Mouse (Mus musculus): Measurements from ENCODE around the gene B3gntl1. TPM values are rescaled to one million over a fixed set of nuclear protein-coding genes. Genes with fewer than 3 reads are reported as not detected.

Gene B3gntl1
- polyA plus RNA-seq (2014; fragmentation: Nextera tagmentation; extraction: Ambion mirVana): 5.8 and 6.4 TPM in 2 replicates

GRCm38 (mm10) chr11:121672990-121673572 lies at the start of gene B3gntl1:
Gene B3gntl1, minus strand, starts transcription at chr11:121673153.
- Histone ChIP-seq H3K4me1 (replicated peaks; ENCODE audit: control insufficient read depth, insufficient read depth, low read length) (peaks cover 8% of the 10 kb centered on the region; the same call in 1 of the 2 replicates), H3K4me2 (replicated peaks) (peak within 1 kb of the TSS; percentile 83), H3K9ac (peak within 1 kb of the TSS; percentile 80), H3K4me3 (replicated peaks; ENCODE audit: low read length) (peak within 1 kb of the TSS; percentile 61), H3K36me3 (replicated peaks; ENCODE audit: control insufficient read depth, insufficient read depth) (no peaks in the 10 kb centered on the region), H3K27ac (peak within 1 kb of the TSS; percentile 91), H3K27me3 (ENCODE audit: control insufficient read depth, insufficient read depth, low read length) (no peaks in the 10 kb centered on the region), H3K9me3 (ENCODE audit: control insufficient read depth, low read length) (no peaks in the 10 kb centered on the region)
- peak; percentile 100 for ATAC-seq (ENCODE audit: low FRiP score)
- WGBS: under 1% methylated on average over 46 of the region's 46 CpGs
- DNase-seq (ENCODE audit: low spot score): peak; percentile 100

DNA sequence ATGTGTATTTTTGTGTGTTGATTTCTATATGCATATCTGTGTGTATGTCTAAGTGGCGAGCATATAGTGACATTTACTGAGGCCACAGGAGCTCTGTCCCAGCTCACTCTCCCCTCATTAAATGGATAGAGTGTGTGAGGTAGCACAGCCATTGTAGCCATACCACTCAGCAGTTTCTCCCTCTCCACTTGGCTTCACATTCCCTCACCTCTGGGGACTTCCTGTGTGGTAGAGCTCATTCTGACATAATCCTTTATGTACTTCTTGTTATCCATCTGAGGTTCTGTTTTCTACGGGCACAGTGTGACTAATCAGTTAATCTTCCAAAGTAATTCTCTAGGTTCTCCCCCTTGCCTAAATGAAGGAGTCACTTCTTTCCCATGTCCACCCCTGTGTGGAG lies 49.5 kb upstream of the B3gntl1 start:
- WGBS: 80% methylated on average over 2 of the region's 2 CpGs
- Histone ChIP-seq H3K4me1 (replicated peaks; ENCODE audit: control insufficient read depth, insufficient read depth, low read length) (no peaks in the 10 kb centered on the region), H3K4me2 (replicated peaks) (no peak overlapping the region), H3K9me3 (ENCODE audit: control insufficient read depth, low read length) (no peaks in the 10 kb centered on the region), H3K27ac (no peak overlapping the region), H3K4me3 (replicated peaks; ENCODE audit: low read length) (no peak overlapping the region), H3K9ac (no peak overlapping the region), H3K27me3 (ENCODE audit: control insufficient read depth, insufficient read depth, low read length) (no peaks in the 10 kb centered on the region), H3K36me3 (replicated peaks; ENCODE audit: control insufficient read depth, insufficient read depth) (no peaks in the 10 kb centered on the region)
- ATAC-seq (ENCODE audit: low FRiP score) (no peak), DNase-seq (ENCODE audit: low spot score) (no peak)

DNA sequence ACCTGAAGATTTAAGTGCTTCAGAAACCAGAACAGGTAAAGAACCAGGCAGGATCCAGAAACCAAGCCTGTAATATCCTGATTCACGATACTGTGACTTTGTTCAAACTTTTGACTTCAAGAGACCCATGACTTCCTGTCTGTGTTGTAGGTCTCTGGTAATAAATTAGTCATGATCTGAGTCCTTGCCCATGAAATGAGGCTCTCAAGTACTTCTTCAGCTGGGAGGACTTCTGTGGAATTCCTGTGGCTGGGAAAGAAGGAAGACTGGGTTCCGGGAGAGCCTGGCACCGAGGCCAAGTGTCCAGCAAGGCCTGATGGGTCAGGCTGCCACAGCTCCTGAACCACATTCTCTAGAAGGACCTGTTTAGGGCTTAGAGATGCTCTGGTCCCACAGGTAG lies 47.8 kb upstream of the B3gntl1 start:
- ATAC-seq (ENCODE audit: low FRiP score): no peak
- H3K9me3 ChIP-seq (ENCODE audit: control insufficient read depth, low read length): no peaks in the 10 kb centered on the region
- no peak overlapping the region for H3K27ac ChIP-seq
- no peak overlapping the region for H3K9ac ChIP-seq
- H3K4me2 ChIP-seq (replicated peaks): no peak overlapping the region
- H3K4me3 ChIP-seq (replicated peaks; ENCODE audit: low read length): no peak overlapping the region
- H3K27me3 ChIP-seq (ENCODE audit: control insufficient read depth, insufficient read depth, low read length): no peaks in the 10 kb centered on the region
- DNase-seq (ENCODE audit: low spot score): no peak
- 96% methylated on average over 3 of the region's 3 CpGs for WGBS
- no peaks in the 10 kb centered on the region; the same call in 1 of the 2 replicates for H3K36me3 ChIP-seq (replicated peaks; ENCODE audit: control insufficient read depth, insufficient read depth)
- H3K4me1 ChIP-seq (replicated peaks; ENCODE audit: control insufficient read depth, insufficient read depth, low read length): no peaks in the 10 kb centered on the region

DNA sequence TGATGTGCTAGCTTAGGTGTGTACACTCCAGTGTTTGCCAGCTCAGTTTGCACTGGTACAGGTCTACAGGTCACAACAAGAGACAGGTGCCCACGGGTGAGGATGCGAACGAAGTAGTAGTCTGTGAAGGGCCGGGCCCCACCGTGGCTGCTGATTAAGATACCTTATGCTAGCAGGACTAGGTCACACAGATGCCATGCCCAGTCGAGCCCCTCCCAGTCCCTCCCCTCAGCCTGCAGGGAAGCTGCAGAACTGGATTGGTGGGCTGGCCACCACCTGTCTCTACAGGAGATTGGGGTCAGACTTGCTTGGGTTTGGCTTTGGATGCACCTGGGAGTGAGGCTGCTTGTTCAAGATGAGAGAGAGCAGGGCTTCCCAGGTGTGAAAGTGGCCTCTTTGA lies 44.8 kb upstream of the B3gntl1 start:
- H3K27ac ChIP-seq: no peak overlapping the region
- DNase-seq (ENCODE audit: low spot score) (no peak), ATAC-seq (ENCODE audit: low FRiP score) (no peak)
- no peak overlapping the region for H3K9ac ChIP-seq
- WGBS: 62% methylated on average over 6 of the region's 6 CpGs
- no peak overlapping the region for H3K4me3 ChIP-seq (replicated peaks; ENCODE audit: low read length)
- H3K4me1 ChIP-seq (replicated peaks; ENCODE audit: control insufficient read depth, insufficient read depth, low read length): no peaks in the 10 kb centered on the region
- H3K27me3 ChIP-seq (ENCODE audit: control insufficient read depth, insufficient read depth, low read length): no peaks in the 10 kb centered on the region
- no peak overlapping the region for H3K4me2 ChIP-seq (replicated peaks)
- H3K9me3 ChIP-seq (ENCODE audit: control insufficient read depth, low read length): no peaks in the 10 kb centered on the region
- no peaks in the 10 kb centered on the region; the same call in 1 of the 2 replicates for H3K36me3 ChIP-seq (replicated peaks; ENCODE audit: control insufficient read depth, insufficient read depth)

DNA sequence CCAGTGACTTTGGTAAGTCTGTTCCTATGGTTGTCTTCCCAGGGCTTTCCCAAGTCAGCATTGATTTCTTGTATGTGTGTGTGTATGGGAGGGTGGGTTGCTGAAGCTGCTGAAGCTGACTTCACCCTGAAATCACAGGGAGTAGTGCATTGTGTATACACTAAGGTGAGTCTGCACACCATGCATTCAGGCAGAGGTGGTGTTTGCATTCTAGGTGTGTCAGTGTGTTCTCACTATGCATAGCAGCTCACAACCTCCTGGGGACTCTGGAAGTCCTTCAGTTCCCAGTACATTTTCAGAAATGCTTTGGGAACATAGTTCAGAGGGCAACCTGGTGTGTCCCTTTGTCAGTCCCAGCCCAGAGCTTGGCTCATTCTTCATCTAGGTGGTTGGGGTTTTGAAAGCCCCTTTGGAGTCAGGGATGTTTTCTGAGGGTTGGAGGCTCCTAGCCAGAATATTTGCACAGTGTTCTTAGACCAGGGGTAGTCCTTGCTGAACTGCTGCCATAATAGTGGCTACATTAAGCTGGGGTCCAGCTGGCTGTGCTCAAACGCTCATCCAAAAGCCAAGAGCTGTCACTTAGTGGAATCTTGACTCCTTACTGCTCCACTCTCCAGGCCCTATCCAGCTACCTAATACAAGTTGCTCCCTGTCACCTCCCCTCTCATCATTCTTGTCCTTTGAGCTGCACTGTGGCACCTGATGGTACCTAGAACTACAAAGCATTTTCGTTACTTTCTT lies 42.0 kb upstream of the B3gntl1 start:
- DNase-seq (ENCODE audit: low spot score): no peak
- no peak overlapping the region for H3K27ac ChIP-seq

DNA sequence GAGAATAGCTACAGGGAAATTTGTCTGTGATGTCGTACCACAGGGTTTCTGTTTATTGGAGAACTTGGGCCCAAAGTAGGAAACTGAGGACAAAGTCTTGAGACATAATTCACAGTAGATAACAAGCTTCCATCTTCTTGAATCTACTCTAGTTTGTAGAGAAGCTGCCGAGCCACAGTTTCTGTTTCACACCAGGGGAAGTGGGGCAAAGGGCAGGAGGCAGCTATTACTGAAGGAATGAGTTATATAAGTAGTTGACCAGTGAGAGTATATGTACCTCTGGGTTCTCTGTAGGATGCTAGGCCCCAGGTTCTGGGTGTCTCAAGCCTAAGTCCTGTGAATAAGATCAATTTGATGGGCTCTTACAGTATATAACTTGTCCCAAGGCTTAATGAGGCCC lies 40.6 kb upstream of the B3gntl1 start:
- ATAC-seq (ENCODE audit: low FRiP score): no peak
- Histone ChIP-seq H3K27me3 (ENCODE audit: control insufficient read depth, insufficient read depth, low read length) (no peaks in the 10 kb centered on the region), H3K4me2 (replicated peaks) (no peak overlapping the region), H3K27ac (no peak overlapping the region), H3K36me3 (replicated peaks; ENCODE audit: control insufficient read depth, insufficient read depth) (no peaks in the 10 kb centered on the region; the same call in 1 of the 2 replicates), H3K4me1 (replicated peaks; ENCODE audit: control insufficient read depth, insufficient read depth, low read length) (no peaks in the 10 kb centered on the region), H3K9ac (no peak overlapping the region), H3K9me3 (ENCODE audit: control insufficient read depth, low read length) (no peaks in the 10 kb centered on the region), H3K4me3 (replicated peaks; ENCODE audit: low read length) (no peak overlapping the region)
- WGBS: 90% methylated on average over 2 of the region's 2 CpGs
- no peak for DNase-seq (ENCODE audit: low spot score)

More for the DNA sequence above, 42.0 kb upstream of the B3gntl1 start:
- WGBS: 87% methylated on average over 2 of the region's 2 CpGs
- H3K4me3 ChIP-seq (replicated peaks; ENCODE audit: low read length): no peak overlapping the region
- H3K9ac ChIP-seq: no peak overlapping the region
- no peak for ATAC-seq (ENCODE audit: low FRiP score)
- no peak overlapping the region for H3K4me2 ChIP-seq (replicated peaks)
- no peaks in the 10 kb centered on the region for H3K9me3 ChIP-seq (ENCODE audit: control insufficient read depth, low read length)
- no peaks in the 10 kb centered on the region for H3K4me1 ChIP-seq (replicated peaks; ENCODE audit: control insufficient read depth, insufficient read depth, low read length)
- H3K27me3 ChIP-seq (ENCODE audit: control insufficient read depth, insufficient read depth, low read length): no peaks in the 10 kb centered on the region
- H3K36me3 ChIP-seq (replicated peaks; ENCODE audit: control insufficient read depth, insufficient read depth): no peaks in the 10 kb centered on the region; the same call in 1 of the 2 replicates

- H3K9ac ChIP-seq: no peak overlapping the region
- ATAC-seq (ENCODE audit: low FRiP score): no peak
- no peaks in the 10 kb centered on the region; the same call in 1 of the 2 replicates for H3K36me3 ChIP-seq (replicated peaks; ENCODE audit: control insufficient read depth, insufficient read depth)
- H3K4me3 ChIP-seq (replicated peaks; ENCODE audit: low read length): no peak overlapping the region
- 98% methylated on average over 6 of the region's 6 CpGs for WGBS
- no peak for DNase-seq (ENCODE audit: low spot score)
- H3K4me1 ChIP-seq (replicated peaks; ENCODE audit: control insufficient read depth, insufficient read depth, low read length): no peaks in the 10 kb centered on the region
- no peaks in the 10 kb centered on the region for H3K27me3 ChIP-seq (ENCODE audit: control insufficient read depth, insufficient read depth, low read length)
- H3K9me3 ChIP-seq (ENCODE audit: control insufficient read depth, low read length): no peaks in the 10 kb centered on the region
- no peak overlapping the region for H3K27ac ChIP-seq
- H3K4me2 ChIP-seq (replicated peaks): no peak overlapping the region
These were observed 40.0 kb upstream of the B3gntl1 start for GRCm38 (mm10) chr11:121712987-121713386.

DNA sequence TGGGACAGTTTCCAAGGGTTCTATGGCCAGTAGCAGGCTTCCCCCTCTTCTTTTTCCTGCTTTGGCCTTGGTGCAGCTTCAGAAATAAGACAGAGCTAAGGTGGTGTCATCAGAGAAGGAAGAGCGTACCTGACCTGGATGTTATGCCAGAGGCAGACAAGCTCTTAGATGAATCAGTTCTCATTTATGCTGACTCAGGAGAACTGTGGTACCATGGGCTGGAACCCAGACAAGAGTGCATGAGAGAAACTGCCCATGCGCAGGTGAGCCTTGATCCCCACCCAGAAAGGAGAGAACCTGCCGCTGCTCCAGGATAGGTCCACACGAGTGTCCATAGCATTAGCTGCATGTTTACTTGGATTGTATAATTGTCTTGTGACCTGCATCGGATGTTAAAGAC lies 37.3 kb upstream of the B3gntl1 start:
- H3K27ac ChIP-seq: no peak overlapping the region
- no peak for DNase-seq (ENCODE audit: low spot score)
- H3K36me3 ChIP-seq (replicated peaks; ENCODE audit: control insufficient read depth, insufficient read depth): no peaks in the 10 kb centered on the region
- no peak for ATAC-seq (ENCODE audit: low FRiP score)
- no peaks in the 10 kb centered on the region for H3K9me3 ChIP-seq (ENCODE audit: control insufficient read depth, low read length)
- WGBS: 97% methylated on average over 5 of the region's 5 CpGs
- H3K4me1 ChIP-seq (replicated peaks; ENCODE audit: control insufficient read depth, insufficient read depth, low read length): no peaks in the 10 kb centered on the region
- no peak overlapping the region for H3K4me3 ChIP-seq (replicated peaks; ENCODE audit: low read length)
- H3K9ac ChIP-seq: no peak overlapping the region
- H3K4me2 ChIP-seq (replicated peaks): no peak overlapping the region
- 0 out of 2 replicates have a peak, but pooled peaks cover under 1% of the 10 kb centered on the region for H3K27me3 ChIP-seq (ENCODE audit: control insufficient read depth, insufficient read depth, low read length)

DNA sequence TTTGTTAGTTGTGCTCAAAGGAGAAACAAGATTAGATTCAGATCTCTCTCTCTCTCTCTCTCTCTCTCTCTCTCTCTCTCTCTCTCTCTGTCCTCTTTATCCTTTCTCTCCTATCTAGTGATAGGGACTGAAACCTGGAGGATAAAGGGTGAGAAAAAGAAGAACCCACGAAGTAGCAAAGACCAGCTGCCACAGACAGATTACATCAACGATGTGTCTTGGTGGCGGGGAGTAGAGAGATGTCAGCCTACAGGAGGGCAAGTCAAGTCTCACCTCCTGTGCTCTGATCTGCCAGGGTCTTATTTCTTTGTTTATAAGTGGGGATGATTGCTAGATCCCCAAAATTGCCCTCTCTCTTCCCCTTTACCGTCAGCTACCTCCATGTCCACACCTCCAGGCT lies 36.3 kb upstream of the B3gntl1 start:
- Histone ChIP-seq H3K9me3 (ENCODE audit: control insufficient read depth, low read length) (no peaks in the 10 kb centered on the region), H3K4me1 (replicated peaks; ENCODE audit: control insufficient read depth, insufficient read depth, low read length) (no peaks in the 10 kb centered on the region; the same call in 1 of the 2 replicates), H3K27ac (no peak overlapping the region), H3K9ac (no peak overlapping the region), H3K4me3 (replicated peaks; ENCODE audit: low read length) (no peak overlapping the region), H3K4me2 (replicated peaks) (no peak overlapping the region), H3K27me3 (ENCODE audit: control insufficient read depth, insufficient read depth, low read length) (peaks cover 10% of the 10 kb centered on the region), H3K36me3 (replicated peaks; ENCODE audit: control insufficient read depth, insufficient read depth) (no peaks in the 10 kb centered on the region)
- ATAC-seq (ENCODE audit: low FRiP score): no peak
- no peak for DNase-seq (ENCODE audit: low spot score)
- WGBS: 82% methylated on average over 4 of the region's 4 CpGs

Measured in hindbrain, embryonic 14.5 days (tissue).